Mouse (Mus musculus) induced T-regulatory cell, adult 2 months (primary cell): ENCODE results near the gene Ugt1a10.
"Not testable (repeated sequence)": the region's sequence is repeated elsewhere in the genome, so short reads cannot be mapped to it uniquely, and the experiment has no call there.

ENCODE experiments used
- DNase-seq: peaks from one replicate; pipeline ENCODE4 v3.0.0-alpha.2; 2012; ENCODE audit warnings: low read depth

Ugt1a10 gene

GRCm38 (mm10) chr1:88215466-88216380 lies 160.5 kb downstream of the Ugt1a10 start:
- peak; percentile 10 for DNase-seq

GRCm38 (mm10) chr1:88216551-88216950 lies 161.4 kb downstream of the Ugt1a10 start:
- peak; percentile 5 for DNase-seq

GRCm38 (mm10) chr1:88217144-88217543 lies 162.0 kb downstream of the Ugt1a10 start:
- peak; percentile 23 for DNase-seq

- no peak for DNase-seq
Measured at GRCm38 (mm10) chr1:88217576-88217975, 162.4 kb downstream of the Ugt1a10 start.

GRCm38 (mm10) chr1:88218051-88218450 lies 162.9 kb downstream of the Ugt1a10 start:
- DNase-seq: peak; percentile 6

- no peak for DNase-seq
Measured at GRCm38 (mm10) chr1:88218591-88218990, 163.4 kb downstream of the Ugt1a10 start.

- DNase-seq: no peak
Measured at GRCm38 (mm10) chr1:88219054-88219453, 163.9 kb downstream of the Ugt1a10 start.

- no peak for DNase-seq
Measured at GRCm38 (mm10) chr1:88220336-88220735, 165.1 kb downstream of the Ugt1a10 start.

- DNase-seq: no peak
Measured at GRCm38 (mm10) chr1:88222216-88222615, 167.0 kb downstream of the Ugt1a10 start.

- DNase-seq: not testable (repeated sequence)
Measured at GRCm38 (mm10) chr1:88223011-88223515, 167.9 kb downstream of the Ugt1a10 start.

- DNase-seq: no peak
Measured at GRCm38 (mm10) chr1:88223591-88223990, 168.4 kb downstream of the Ugt1a10 start.

- DNase-seq: no peak
Measured at GRCm38 (mm10) chr1:88224029-88224776, 169.0 kb downstream of the Ugt1a10 start.

- not testable (repeated sequence) for DNase-seq
Measured at GRCm38 (mm10) chr1:88225301-88225700, 170.1 kb downstream of the Ugt1a10 start.

- no peak for DNase-seq
Measured at GRCm38 (mm10) chr1:88225741-88226140, 170.6 kb downstream of the Ugt1a10 start.

GRCm38 (mm10) chr1:88226670-88227379 lies 171.6 kb downstream of the Ugt1a10 start, which contains the start of gene Mroh2a:
Mroh2a (plus strand) TSS chr1:88226986.
- no peak for DNase-seq

- DNase-seq: no peak
Measured at GRCm38 (mm10) chr1:88227482-88227881, 172.3 kb downstream of the Ugt1a10 start.

- no peak for DNase-seq
Measured at GRCm38 (mm10) chr1:88228121-88228520, 172.9 kb downstream of the Ugt1a10 start.

GRCm38 (mm10) chr1:88229566-88229965 lies 174.4 kb downstream of the Ugt1a10 start:
- no peak for DNase-seq

GRCm38 (mm10) chr1:88229986-88230385 lies 174.8 kb downstream of the Ugt1a10 start:
- no peak for DNase-seq

GRCm38 (mm10) chr1:88230421-88230820 lies 175.2 kb downstream of the Ugt1a10 start:
- DNase-seq: no peak

- no peak for DNase-seq
Measured at GRCm38 (mm10) chr1:88230981-88231802, 176.0 kb downstream of the Ugt1a10 start.
